Mouse (Mus musculus): ENCODE measurements around the gene Cd300e.

DNA sequence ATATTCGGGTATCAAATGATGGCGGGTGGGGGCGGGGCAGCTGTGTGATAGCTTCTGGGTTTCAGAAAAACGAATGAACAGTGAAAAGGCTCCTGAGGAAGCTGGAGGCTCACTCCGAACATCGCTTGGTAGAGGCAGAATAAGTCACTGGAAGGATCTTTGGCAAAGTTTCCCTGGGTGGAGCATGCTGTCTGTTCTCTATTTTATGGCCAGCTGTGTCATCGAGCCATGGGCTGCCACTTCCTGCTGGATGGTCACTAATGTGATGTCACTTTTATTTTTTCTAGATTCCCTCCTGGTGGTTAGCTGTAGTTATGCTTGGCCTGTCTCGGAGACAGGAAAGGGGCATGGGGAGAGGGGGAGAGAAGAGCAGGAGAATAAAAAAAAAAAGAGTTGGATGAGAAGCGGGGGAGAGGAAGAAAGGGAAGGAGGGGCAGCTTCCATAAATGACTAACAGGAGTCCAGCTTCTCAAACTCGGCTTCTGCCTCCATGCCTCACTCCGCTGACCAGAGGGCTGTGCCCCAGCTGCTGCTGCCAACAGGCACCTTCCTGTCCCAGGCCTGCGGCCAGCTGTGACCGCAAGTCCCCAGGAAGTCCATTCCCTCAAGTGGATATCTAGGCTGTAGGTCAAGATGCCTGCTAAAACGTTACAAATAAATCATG lies 9.8 kb upstream of the Cd300e start:
- no peak for TF ChIP-seq POLR2A (IDR thresholded peaks at IDR 0.05; ENCODE audit: insufficient read depth, low read depth, low read length)
- TF ChIP-seq CTCF (IDR thresholded peaks at IDR 0.05): 0 out of 2 replicates have a peak, but pooled peaks have one; percentile 8

Measured in heart, adult 2 months (tissue).